Mouse (Mus musculus): ENCODE results near the gene Nsd2. TPM values are rescaled to one million over a fixed set of nuclear protein-coding genes. Genes with fewer than 3 reads are reported as not detected.

Gene Nsd2
- total and polyA plus RNA-seq, 2 experiments from 2014 or later, result 72.1 to 108 TPM

GRCm38 (mm10) chr5:33828107-33828506 lies 7.6 kb downstream of the Nsd2 start:
- H3K4me2 ChIP-seq (ENCODE audit: low read depth, low read length, poor library complexity, severe bottlenecking), result no peak overlapping the region
- no peak for TF ChIP-seq CTCF (IDR thresholded peaks at IDR 0.05)
- no peak for ATAC-seq (ENCODE audit: low FRiP score)
- no peaks in the 10 kb centered on the region for H3K27me3 ChIP-seq (ENCODE audit: insufficient read depth, low read length)
- WGBS, result 80% methylated on average over 8 of the region's 8 CpGs
- no peak overlapping the region for H3K9ac ChIP-seq (replicated peaks; ENCODE audit: low read length, poor library complexity, severe bottlenecking)
- DNase-seq (ENCODE audit: low spot score), result no peak
- H3K36me3 ChIP-seq (ENCODE audit: insufficient read depth, low read length), result no peaks in the 10 kb centered on the region
- H3K4me3 ChIP-seq (ENCODE audit: low read depth, low read length), result no peak overlapping the region
- peaks cover 5% of the 10 kb centered on the region for H3K4me1 ChIP-seq (ENCODE audit: insufficient read depth, low read length)
- no peak overlapping the region for H3K27ac ChIP-seq (ENCODE audit: low read depth, low read length)
- no peaks in the 10 kb centered on the region for H3K9me3 ChIP-seq (ENCODE audit: low read length)

GRCm38 (mm10) chr5:33829958-33830357 lies 9.4 kb downstream of the Nsd2 start:
- Histone ChIP-seq H3K4me1 (ENCODE audit: insufficient read depth, low read length) (no peaks in the 10 kb centered on the region), H3K4me3 (ENCODE audit: low read depth, low read length) (no peak overlapping the region), H3K36me3 (ENCODE audit: insufficient read depth, low read length) (no peaks in the 10 kb centered on the region), H3K9ac (replicated peaks; ENCODE audit: low read length, poor library complexity, severe bottlenecking) (no peak overlapping the region), H3K9me3 (ENCODE audit: low read length) (no peaks in the 10 kb centered on the region), H3K27me3 (ENCODE audit: insufficient read depth, low read length) (no peaks in the 10 kb centered on the region), H3K4me2 (ENCODE audit: low read depth, low read length, poor library complexity, severe bottlenecking) (no peak overlapping the region), H3K27ac (ENCODE audit: low read depth, low read length) (no peak overlapping the region)
- DNase-seq (ENCODE audit: low spot score) (no peak), ATAC-seq (ENCODE audit: low FRiP score) (no peak)
- TF ChIP-seq CTCF (IDR thresholded peaks at IDR 0.05), result no peak
- 89% methylated on average over 3 of the region's 3 CpGs for WGBS

GRCm38 (mm10) chr5:33830832-33831231 lies 10.3 kb downstream of the Nsd2 start:
- no peaks in the 10 kb centered on the region for H3K9me3 ChIP-seq (ENCODE audit: low read length)
- ATAC-seq (ENCODE audit: low FRiP score), result no peak
- no peak overlapping the region for H3K4me2 ChIP-seq (ENCODE audit: low read depth, low read length, poor library complexity, severe bottlenecking)
- no peaks in the 10 kb centered on the region for H3K4me1 ChIP-seq (ENCODE audit: insufficient read depth, low read length)
- no peak for DNase-seq (ENCODE audit: low spot score)
- no peak overlapping the region for H3K27ac ChIP-seq (ENCODE audit: low read depth, low read length)
- peak; percentile 51 for TF ChIP-seq CTCF (IDR thresholded peaks at IDR 0.05)
- no peaks in the 10 kb centered on the region for H3K27me3 ChIP-seq (ENCODE audit: insufficient read depth, low read length)
- WGBS, result 76% methylated on average over 1 of the region's 1 CpGs
- H3K36me3 ChIP-seq (ENCODE audit: insufficient read depth, low read length), result no peaks in the 10 kb centered on the region
- H3K4me3 ChIP-seq (ENCODE audit: low read depth, low read length), result no peak overlapping the region
- H3K9ac ChIP-seq (replicated peaks; ENCODE audit: low read length, poor library complexity, severe bottlenecking), result no peak overlapping the region

- no peak for TF ChIP-seq CTCF (IDR thresholded peaks at IDR 0.05)
- WGBS, result 81% methylated on average over 1 of the region's 1 CpGs
- DNase-seq (ENCODE audit: low spot score), result no peak
- Histone ChIP-seq H3K27me3 (ENCODE audit: insufficient read depth, low read length) (no peaks in the 10 kb centered on the region), H3K4me2 (ENCODE audit: low read depth, low read length, poor library complexity, severe bottlenecking) (no peak overlapping the region), H3K4me1 (ENCODE audit: insufficient read depth, low read length) (no peaks in the 10 kb centered on the region), H3K4me3 (ENCODE audit: low read depth, low read length) (no peak overlapping the region), H3K9ac (replicated peaks; ENCODE audit: low read length, poor library complexity, severe bottlenecking) (no peak overlapping the region), H3K36me3 (ENCODE audit: insufficient read depth, low read length) (peaks cover 8% of the 10 kb centered on the region; the same call in 1 of the 2 replicates), H3K27ac (ENCODE audit: low read depth, low read length) (no peak overlapping the region), H3K9me3 (ENCODE audit: low read length) (no peaks in the 10 kb centered on the region)
- ATAC-seq (ENCODE audit: low FRiP score), result no peak
Observed at GRCm38 (mm10) chr5:33841331-33841730, 20.8 kb downstream of the Nsd2 start.

- Histone ChIP-seq H3K4me1 (ENCODE audit: insufficient read depth, low read length) (no peaks in the 10 kb centered on the region), H3K4me2 (ENCODE audit: low read depth, low read length, poor library complexity, severe bottlenecking) (no peak overlapping the region), H3K9ac (replicated peaks; ENCODE audit: low read length, poor library complexity, severe bottlenecking) (no peak overlapping the region), H3K27ac (ENCODE audit: low read depth, low read length) (no peak overlapping the region), H3K9me3 (ENCODE audit: low read length) (no peaks in the 10 kb centered on the region), H3K4me3 (ENCODE audit: low read depth, low read length) (no peak overlapping the region), H3K36me3 (ENCODE audit: insufficient read depth, low read length) (peaks cover 12% of the 10 kb centered on the region; the same call in 1 of the 2 replicates), H3K27me3 (ENCODE audit: insufficient read depth, low read length) (no peaks in the 10 kb centered on the region)
- WGBS, result 93% methylated on average over 4 of the region's 4 CpGs
- no peak for ATAC-seq (ENCODE audit: low FRiP score)
- no peak for TF ChIP-seq CTCF (IDR thresholded peaks at IDR 0.05)
- no peak for DNase-seq (ENCODE audit: low spot score)
Observed at GRCm38 (mm10) chr5:33842549-33842948, 22.0 kb downstream of the Nsd2 start.

GRCm38 (mm10) chr5:33851466-33851865 lies 30.9 kb downstream of the Nsd2 start:
- ATAC-seq (ENCODE audit: low FRiP score), result no peak
- no peak overlapping the region for H3K27ac ChIP-seq (ENCODE audit: low read depth, low read length)

More at GRCm38 (mm10) chr5:33851466-33851865, 30.9 kb downstream of the Nsd2 start:
- H3K4me1 ChIP-seq (ENCODE audit: insufficient read depth, low read length), result no peaks in the 10 kb centered on the region
- DNase-seq (ENCODE audit: low spot score), result no peak
- no peaks in the 10 kb centered on the region for H3K9me3 ChIP-seq (ENCODE audit: low read length)
- no peaks in the 10 kb centered on the region for H3K27me3 ChIP-seq (ENCODE audit: insufficient read depth, low read length)
- H3K36me3 ChIP-seq (ENCODE audit: insufficient read depth, low read length), result peaks cover 17% of the 10 kb centered on the region
- H3K4me2 ChIP-seq (ENCODE audit: low read depth, low read length, poor library complexity, severe bottlenecking), result no peak overlapping the region
- no peak for TF ChIP-seq CTCF (IDR thresholded peaks at IDR 0.05)
- WGBS, result 88% methylated on average over 4 of the region's 4 CpGs
- no peak overlapping the region for H3K4me3 ChIP-seq (ENCODE audit: low read depth, low read length)
- no peak overlapping the region for H3K9ac ChIP-seq (replicated peaks; ENCODE audit: low read length, poor library complexity, severe bottlenecking)
